Mouse (Mus musculus): ENCODE measurements around the gene Pacs2. TPM values are rescaled to one million over a fixed set of nuclear protein-coding genes. Genes with fewer than 3 reads are reported as not detected.
A peak's percentile ranks its signal among the peaks of the same experiment; 100 is the strongest.

The Pacs2 gene
- total RNA-seq, 2 experiments from 2014 or later: 10.0 to 16.8 TPM

- ATAC-seq (replicated peaks; ENCODE audit: poor library complexity): no peak
Measured at GRCm38 (mm10) chr12:113011702-113012360, 2.5 kb upstream of the Pacs2 start.

DNA sequence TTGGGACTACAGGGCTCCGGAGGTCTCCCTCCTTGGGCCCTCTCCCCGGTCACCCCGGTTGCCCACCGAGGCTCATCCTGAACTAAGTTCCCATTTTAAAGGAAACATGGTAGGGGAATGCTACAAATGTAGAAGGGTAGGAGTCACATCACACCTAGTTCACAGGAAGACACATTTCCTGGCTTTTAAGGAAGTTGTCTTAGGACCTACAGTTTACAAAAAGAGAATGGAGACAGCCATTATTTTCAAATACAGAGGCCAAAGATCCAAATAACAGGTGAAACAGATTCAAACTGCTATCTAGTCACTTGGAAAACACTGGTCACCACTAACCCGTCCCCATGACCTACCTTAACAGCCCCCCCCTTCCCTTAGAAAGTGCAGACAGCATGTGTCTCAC lies 1.9 kb upstream of the Pacs2 start:
- no peak for ATAC-seq (replicated peaks; ENCODE audit: poor library complexity)

DNA sequence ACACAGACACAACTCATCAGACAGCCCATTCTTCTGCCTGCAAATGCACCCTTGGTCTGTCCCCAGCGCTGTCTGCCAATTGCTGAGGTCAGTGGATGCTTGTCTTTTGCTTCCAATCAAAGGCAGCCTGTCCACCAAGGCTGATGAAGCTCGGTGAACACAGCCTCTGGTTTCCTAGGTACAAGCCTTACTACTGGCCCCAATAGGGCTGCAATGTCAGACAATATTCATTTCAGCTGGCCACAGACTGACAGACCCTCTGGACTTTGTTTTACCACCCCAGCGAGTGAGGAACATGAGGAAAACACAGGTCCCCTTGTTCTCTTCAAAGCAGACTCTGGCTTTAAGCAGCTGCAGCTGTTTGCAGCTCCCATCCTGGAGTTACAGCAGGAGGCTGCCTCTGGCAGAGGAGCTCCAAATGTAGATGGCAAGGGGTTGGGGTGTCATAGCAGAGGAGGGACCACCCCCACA lies 1.3 kb upstream of the Pacs2 start:
- no peak for ATAC-seq (replicated peaks; ENCODE audit: poor library complexity)

GRCm38 (mm10) chr12:113014561-113015556 lies 551 bp downstream of the Pacs2 start:
- peak; percentile 32 for ATAC-seq (replicated peaks; ENCODE audit: poor library complexity)

DNA sequence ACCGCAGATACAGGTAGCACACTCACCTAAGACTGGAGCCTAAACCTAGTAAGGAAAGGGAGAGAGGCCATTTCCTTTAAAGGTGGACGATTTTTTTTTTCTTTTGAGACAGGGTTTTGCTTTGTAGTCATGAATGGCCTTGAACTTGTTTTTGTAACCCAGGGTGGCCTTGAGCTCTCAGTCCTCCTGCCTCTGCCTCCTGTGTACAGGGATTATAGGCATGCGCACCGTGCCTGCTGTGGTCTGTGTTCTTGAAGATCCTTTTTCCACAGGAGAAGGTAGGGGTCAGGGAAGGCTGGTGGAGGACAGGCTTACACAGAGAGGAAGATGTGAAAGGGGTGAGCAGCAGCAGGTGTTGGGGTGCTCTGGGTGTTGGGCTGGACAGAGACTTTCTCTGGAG lies 1.6 kb downstream of the Pacs2 start:
- ATAC-seq (replicated peaks; ENCODE audit: poor library complexity): no peak

DNA sequence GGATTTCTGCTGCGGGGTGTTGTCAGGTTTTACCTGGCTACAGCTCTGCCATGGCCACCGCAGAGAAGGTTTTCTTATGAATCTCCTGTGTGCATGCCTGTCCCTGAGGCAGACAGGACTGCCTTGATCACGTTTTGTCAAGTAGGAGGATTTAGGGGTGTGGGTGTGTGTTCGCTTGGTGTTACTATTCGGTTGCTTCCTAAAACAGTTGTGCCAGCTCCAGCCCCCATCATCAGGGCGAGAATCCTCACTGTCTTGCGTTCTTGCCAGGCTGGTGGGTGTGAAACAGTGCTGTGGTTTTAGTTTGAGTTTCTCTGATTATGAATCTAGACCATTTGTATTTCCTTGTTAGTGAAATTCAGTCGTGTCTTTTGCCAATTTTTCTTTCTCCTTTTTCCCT lies 2.7 kb downstream of the Pacs2 start:
- ATAC-seq (replicated peaks; ENCODE audit: poor library complexity): no peak

DNA sequence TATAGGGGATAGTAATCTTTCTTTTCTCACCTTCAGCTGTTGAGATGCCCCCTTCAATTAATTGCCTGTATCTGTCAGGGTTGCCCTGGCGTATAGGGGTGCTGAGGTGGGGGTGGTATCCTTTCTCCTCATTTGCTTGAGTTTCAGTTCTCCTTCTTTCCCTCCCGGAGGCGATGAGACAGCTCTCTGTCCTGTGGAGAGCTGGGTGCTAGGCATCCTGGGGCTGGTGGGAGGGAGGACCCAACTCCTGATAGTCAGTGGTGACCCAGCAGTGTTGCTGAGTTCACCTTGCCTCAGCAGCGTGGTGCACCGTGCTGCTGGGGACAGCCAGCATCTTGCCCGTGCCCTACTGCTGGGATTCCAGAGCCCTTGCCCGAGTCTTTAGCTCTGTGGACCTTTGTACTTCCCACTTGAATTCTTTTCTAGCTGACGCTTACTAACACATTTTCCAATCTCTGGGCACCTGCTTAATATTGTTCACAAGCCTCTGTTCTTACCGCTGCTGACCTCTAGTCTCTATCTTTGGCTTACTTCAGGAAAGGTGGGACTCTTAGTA lies 3.2 kb downstream of the Pacs2 start:
- peak; percentile 24 for ATAC-seq (replicated peaks; ENCODE audit: poor library complexity)

DNA sequence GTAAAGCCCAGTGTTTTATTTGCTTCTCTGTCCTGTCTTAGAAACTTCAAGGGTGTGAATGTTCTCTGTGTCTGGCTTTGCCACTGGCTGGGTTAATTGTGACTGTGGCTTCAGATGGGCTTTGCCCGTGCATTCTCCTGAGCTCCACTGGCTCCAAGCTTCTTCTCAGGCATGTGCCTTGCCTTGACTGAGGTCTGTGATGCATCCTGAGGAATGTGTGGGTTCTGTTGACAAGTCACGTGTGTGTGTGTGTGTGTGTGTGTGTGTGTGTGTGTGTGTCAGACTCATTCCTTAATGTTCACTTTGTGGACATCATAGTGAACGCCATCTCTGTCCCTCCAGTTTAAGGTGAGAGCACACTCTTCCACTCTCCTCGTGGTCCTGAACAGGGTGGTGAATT lies 4.5 kb downstream of the Pacs2 start:
- ATAC-seq (replicated peaks; ENCODE audit: poor library complexity): no peak

GRCm38 (mm10) chr12:113021488-113021887 lies 7.2 kb downstream of the Pacs2 start:
- no peak for ATAC-seq (replicated peaks; ENCODE audit: poor library complexity)

GRCm38 (mm10) chr12:113023082-113023481 lies 8.8 kb downstream of the Pacs2 start:
- ATAC-seq (replicated peaks; ENCODE audit: poor library complexity): peak; percentile 83

DNA sequence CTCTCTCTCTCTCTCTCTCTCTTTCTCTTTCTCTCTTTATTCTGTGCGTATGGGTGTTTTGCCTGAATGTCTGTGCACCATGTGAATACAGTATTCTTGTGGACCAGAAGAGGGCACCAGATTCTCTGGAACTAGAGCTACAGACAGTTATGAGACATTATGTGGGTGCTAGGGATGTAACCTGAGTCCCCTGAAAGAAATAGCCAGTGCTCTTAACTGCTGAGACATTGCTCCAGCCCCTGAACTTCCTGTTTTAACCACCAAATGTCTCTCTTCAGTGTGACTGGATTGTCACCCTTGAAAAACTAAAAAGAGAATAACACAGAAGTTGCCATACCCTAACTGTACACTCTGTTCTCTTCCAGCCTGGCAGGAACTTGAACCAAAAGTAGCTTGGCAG lies 12.2 kb downstream of the Pacs2 start:
- ATAC-seq (replicated peaks; ENCODE audit: poor library complexity): peak; percentile 7; the same call in 1 of the 2 replicates

- ATAC-seq (replicated peaks; ENCODE audit: poor library complexity): no peak
Measured at GRCm38 (mm10) chr12:113027495-113027894, 13.2 kb downstream of the Pacs2 start.

DNA sequence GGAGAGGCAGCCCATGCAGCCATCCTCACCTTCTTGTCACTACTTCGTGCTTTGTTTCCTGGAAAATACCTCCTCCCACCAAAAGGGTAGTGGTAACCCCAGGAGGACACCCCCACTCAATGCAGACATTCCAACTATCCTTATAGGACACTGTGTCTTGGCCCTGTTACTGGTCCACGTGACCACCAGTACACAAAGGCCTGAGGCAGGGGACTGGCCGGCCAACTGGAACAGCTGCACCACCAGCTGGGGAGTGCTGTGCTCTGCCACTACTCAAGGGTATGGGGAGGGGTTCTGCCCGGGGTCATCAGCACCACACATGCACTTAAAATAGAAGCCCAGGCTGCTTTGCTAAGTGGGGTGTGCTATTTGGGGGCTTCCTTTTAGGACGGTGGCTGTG lies 13.8 kb downstream of the Pacs2 start:
- no peak for ATAC-seq (replicated peaks; ENCODE audit: poor library complexity)

DNA sequence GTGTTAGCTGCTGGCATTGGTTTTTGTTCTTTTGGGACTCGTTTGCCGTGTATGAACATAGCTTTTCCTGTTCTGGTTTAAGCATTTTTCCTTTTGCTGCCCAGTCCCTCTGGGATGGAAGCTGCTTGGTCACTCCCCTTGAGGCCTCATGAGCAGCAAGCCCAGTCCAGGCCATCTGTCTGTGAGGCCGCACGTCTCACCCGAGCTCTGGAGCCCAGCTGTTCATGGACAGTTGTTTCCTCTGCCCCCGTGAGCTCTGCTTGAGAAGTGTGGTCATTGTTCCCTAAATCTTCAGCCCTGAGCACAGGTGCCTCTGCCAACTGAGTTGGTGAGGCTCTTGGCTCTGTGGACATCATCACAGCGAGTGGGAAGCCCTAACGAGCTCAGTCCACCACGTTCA lies 14.6 kb downstream of the Pacs2 start:
- ATAC-seq (replicated peaks; ENCODE audit: poor library complexity): no peak

DNA sequence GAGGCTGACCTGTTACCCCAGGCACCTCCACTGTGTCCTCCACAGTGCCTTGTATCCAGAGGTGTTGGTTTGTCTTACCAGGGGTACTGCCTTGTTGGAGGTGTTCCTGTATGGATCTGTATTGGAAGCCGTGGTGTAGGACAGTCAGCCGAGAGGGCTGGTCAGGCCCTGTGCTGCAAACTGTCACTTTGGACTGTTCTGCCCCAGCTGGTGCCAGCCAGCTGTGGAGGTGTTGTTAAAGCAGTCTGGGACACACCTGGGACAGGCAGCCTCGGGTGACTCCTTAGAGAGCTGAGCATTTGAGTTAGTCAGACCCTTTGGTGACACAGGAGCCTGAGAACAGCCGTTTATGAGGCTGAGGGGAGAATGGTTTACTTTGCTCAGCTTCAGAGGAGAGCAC lies 15.7 kb downstream of the Pacs2 start:
- ATAC-seq (replicated peaks; ENCODE audit: poor library complexity): no peak

GRCm38 (mm10) chr12:113030993-113031392 lies 16.7 kb downstream of the Pacs2 start:
- ATAC-seq (replicated peaks; ENCODE audit: poor library complexity): peak; percentile 67

DNA sequence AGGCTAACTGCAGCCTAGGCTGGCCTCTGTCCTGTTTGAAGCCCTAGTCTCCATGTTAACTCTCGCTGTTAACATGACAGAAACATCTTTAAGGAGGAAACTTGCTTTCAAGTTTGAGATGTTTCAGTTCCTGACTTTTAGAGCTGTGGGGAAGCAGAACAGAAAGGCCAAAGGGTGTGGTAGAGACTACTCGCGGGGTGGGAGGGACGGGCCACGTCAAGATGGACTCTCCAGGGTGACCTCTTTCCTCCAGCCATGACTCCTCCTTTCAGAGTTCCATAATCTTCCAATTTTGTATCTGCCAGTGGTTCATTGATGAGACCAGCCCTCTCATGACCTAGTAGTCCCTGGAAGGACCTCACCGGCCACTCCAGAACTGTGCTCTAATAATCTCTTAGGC lies 17.1 kb downstream of the Pacs2 start:
- ATAC-seq (replicated peaks; ENCODE audit: poor library complexity): peak; percentile 6; the same call in 1 of the 2 replicates

DNA sequence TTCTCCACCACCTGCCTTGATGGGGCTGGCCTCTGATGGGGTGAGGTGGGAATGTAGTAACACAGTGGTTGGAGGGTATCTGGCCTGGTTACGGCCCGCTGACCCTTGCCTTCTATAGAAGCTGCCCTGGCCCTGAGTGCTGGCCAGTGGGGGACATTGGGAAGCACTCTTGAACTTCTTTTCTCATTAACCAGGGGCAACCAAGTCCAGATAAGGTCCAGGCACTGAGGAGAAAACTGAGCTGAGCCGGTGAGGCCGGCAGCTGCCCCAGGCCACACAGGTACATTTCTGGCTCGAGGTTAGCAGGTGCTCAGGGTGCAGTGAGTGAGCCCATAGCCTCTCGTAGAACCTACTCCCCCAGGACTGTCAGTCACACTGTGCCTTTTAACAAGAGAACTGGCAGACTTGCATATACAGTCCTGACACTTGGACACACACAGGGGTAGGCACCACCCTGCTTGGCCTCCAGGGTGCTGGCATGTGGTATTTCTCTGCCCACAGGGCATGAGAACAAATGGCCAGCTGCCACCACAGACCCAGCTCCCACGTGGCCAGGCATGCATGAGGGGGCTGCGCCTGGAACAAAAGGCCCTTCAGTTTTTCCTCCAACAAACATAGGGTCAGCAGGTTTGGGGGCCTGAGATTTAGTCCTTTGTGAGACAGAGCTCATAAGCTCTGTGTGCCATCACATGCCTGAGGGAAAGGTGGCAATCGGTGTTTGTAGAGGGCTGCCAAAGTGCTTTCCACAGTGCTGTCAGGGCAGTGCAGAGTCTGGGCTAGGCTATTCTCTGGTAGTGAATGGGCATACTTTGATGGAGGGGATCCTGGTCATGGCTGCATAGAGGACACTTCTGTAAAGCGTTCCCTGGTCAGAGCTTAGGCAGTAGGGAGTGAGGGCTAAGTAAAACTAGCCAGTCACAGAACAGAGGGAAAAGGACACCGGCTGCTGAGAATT lies 18.3 kb downstream of the Pacs2 start:
- no peak for ATAC-seq (replicated peaks; ENCODE audit: poor library complexity)

DNA sequence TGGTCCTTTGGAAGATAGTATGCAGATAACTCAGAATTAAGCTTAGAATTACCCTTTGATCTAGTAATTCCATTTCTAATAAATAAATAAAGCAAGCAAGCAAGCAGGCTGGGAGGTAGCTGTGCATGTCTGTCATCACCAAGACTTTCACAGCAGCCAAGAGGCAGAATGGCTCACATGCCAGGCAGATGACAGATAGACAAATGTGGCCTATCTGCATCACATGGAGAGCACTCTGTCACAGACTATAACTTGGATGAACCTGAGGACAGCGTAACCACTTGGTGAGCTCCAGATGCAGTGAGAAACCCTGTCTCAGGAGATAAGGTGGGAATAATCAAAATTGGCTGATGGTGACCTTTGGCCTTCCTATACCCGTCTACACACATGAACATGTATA lies 20.8 kb downstream of the Pacs2 start:
- ATAC-seq (replicated peaks; ENCODE audit: poor library complexity): peak; percentile 40

GRCm38 (mm10) chr12:113036996-113037395 lies 22.7 kb downstream of the Pacs2 start:
- peak; percentile 66 for ATAC-seq (replicated peaks; ENCODE audit: poor library complexity)
